Mouse (Mus musculus) CD4-positive, CD25-positive, alpha-beta regulatory T cell, adult 2 months (primary cell): ENCODE results near the gene Hcfc2.

Experiments used
- DNase-seq: peaks from one replicate; pipeline ENCODE4 v3.0.0-alpha.2; 2012; ENCODE audit warnings: low read depth, low spot score

Gene Hcfc2

GRCm38 (mm10) chr10:82770713-82771112 lies 74.8 kb downstream of the Hcfc2 start:
- DNase-seq, result no peak

GRCm38 (mm10) chr10:82771595-82772170 lies 75.7 kb downstream of the Hcfc2 start:
- no peak for DNase-seq

GRCm38 (mm10) chr10:82774841-82775240 lies 78.9 kb downstream of the Hcfc2 start:
- no peak for DNase-seq

GRCm38 (mm10) chr10:82777075-82777474 lies 81.1 kb downstream of the Hcfc2 start:
- DNase-seq, result no peak

GRCm38 (mm10) chr10:82777886-82778285 lies 81.9 kb downstream of the Hcfc2 start:
- peak; percentile 12 for DNase-seq

- peak; percentile 53 for DNase-seq
Measured at GRCm38 (mm10) chr10:82778791-82779549, 83.0 kb downstream of the Hcfc2 start.

GRCm38 (mm10) chr10:82779831-82780230 lies 83.9 kb downstream of the Hcfc2 start:
- no peak for DNase-seq

GRCm38 (mm10) chr10:82780322-82780721 lies 84.4 kb downstream of the Hcfc2 start:
- peak; percentile 62 for DNase-seq

GRCm38 (mm10) chr10:82780816-82781215 lies 84.9 kb downstream of the Hcfc2 start:
- peak; percentile 25 for DNase-seq

- peak; percentile 6 for DNase-seq
Measured at GRCm38 (mm10) chr10:82782472-82782871, 86.5 kb downstream of the Hcfc2 start.

GRCm38 (mm10) chr10:82789181-82789580 lies 93.2 kb downstream of the Hcfc2 start:
- DNase-seq, result no peak

- DNase-seq, result no peak
Measured at GRCm38 (mm10) chr10:82790504-82790903, 94.5 kb downstream of the Hcfc2 start.

- DNase-seq, result no peak
Measured at GRCm38 (mm10) chr10:82791713-82792112, 95.8 kb downstream of the Hcfc2 start.
